ENCODE assay signal across 7 mouse cellular contexts in the genomic region with DNA sequence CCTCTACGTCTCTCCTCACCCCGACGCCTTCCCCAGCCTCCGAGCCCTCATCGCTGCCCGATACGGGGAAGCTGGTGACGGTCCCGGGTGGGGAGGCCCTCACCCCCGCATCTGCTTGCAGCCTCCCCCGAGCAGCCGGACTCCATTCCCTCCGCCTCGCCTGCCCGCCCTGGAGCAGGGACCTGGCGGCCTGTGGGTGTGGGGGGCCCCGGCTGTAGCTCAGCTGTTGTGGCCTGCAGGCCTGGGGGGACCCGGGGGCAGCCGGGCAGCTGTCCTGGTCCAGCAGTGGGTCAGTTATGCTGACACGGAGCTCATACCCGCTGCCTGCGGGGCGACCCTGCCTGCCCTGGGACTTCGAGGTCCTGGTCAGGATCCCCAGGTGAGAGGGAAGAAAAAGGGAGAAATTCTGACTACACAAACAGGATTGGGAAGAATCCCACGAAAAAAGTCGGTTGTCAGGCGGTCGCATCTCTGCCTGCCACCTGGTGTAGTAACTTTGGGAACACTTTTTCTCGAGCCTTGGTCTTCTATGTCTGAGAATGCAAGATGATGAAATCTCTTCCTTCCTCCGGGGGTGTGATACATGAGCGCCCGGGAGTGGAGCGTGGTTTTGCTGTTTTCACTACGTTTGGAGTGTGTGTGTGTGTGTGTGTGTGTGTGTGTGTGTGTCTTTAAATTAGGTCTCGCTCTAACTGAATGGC. TPM values are rescaled to one million over a fixed set of nuclear protein-coding genes. Genes with fewer than 3 reads are reported as not detected.
A peak's percentile ranks its signal among the peaks of the same experiment; 100 is the strongest.
DNase-seq lines count a peak whose midpoint lies in the region; ATAC-seq and TF ChIP-seq lines count a peak whose summit lies in the region.

No protein-coding gene starts in this region.

- H3K4me3 ChIP-seq in embryonic facial prominence, embryonic 15.5 days (replicated peaks) = peak overlapping the region; percentile 89
- H3K4me3 ChIP-seq in kidney, postnatal 0 days (replicated peaks; ENCODE audit: low read depth, low read length) = peak overlapping the region; percentile 78

- POLR2A ChIA-PET in Patski (lab: Charles Lee) = interaction anchor here (0.5 to 1.3 kb wide), 5 partner anchors 11 to 239 kb away, joined by 3 to 6 read pairs (median 3); a partner anchor contains a TSS

- H3K9ac ChIP-seq in embryonic facial prominence, embryonic 15.5 days = peak overlapping the region; percentile 93
- H3K9ac ChIP-seq in kidney, postnatal 0 days (ENCODE audit: low read depth, low read length) = peak overlapping the region; percentile 85

- peak overlapping the region; percentile 97 for H3K27ac ChIP-seq in embryonic facial prominence, embryonic 15.5 days (replicated peaks)
- H3K27ac ChIP-seq in kidney, postnatal 0 days = peak overlapping the region; percentile 98

- no peaks in the 10 kb centered on the region for H3K27me3 ChIP-seq in Patski
- no peaks in the 10 kb centered on the region for H3K27me3 ChIP-seq in embryonic facial prominence, embryonic 15.5 days
- H3K27me3 ChIP-seq in kidney, postnatal 0 days (ENCODE audit: insufficient read depth, low read length) = no peaks in the 10 kb centered on the region

- under 1% methylated on average over 35 of the region's 35 CpGs for WGBS in embryonic facial prominence, embryonic 15.5 days
- WGBS in kidney, postnatal 0 days = under 1% methylated on average over 35 of the region's 35 CpGs

- peak; percentile 23 for ATAC-seq in Patski
- no peak for ATAC-seq in embryonic facial prominence, embryonic 15.5 days (ENCODE audit: insufficient number of reproducible peaks, low FRiP score, low TSS enrichment, low read depth)
- ATAC-seq in kidney, postnatal 0 days (replicated peaks; ENCODE audit: low FRiP score, low read depth) = peak; percentile 22
- ATAC-seq in megakaryocyte-erythroid progenitor cell, adult 5-6 weeks (replicated peaks; ENCODE audit: low FRiP score, low TSS enrichment, poor library complexity, severe bottlenecking) = peak; percentile 5

- DNase-seq in layer of hippocampus, postnatal 36 days = peak; percentile 26 to 31
- DNase-seq in layer of hippocampus, adult 11-12 months (ENCODE audit: low spot score) = no peak
- no peak for DNase-seq in Patski (ENCODE audit: low read depth, low spot score)
- DNase-seq in kidney, postnatal 0 days (ENCODE audit: low spot score) = peak; percentile 49
- DNase-seq in thymus, postnatal 25 days = peak; percentile 35

- CTCF ChIA-PET in Patski (lab: Charles Lee) = no interaction called here

- H3K4me2 ChIP-seq in embryonic facial prominence, embryonic 15.5 days (replicated peaks) = peak overlapping the region; percentile 95
- H3K4me2 ChIP-seq in kidney, postnatal 0 days (ENCODE audit: low read length) = peak overlapping the region; percentile 100

- H3K9me3 ChIP-seq in embryonic facial prominence, embryonic 15.5 days (replicated peaks) = no peaks in the 10 kb centered on the region
- no peaks in the 10 kb centered on the region for H3K9me3 ChIP-seq in kidney, postnatal 0 days (replicated peaks; ENCODE audit: low read length)

- no peak for TF ChIP-seq CTCF in Patski (IDR thresholded peaks at IDR 0.05)
- no peak for TF ChIP-seq CTCF in kidney, postnatal 0 days (IDR thresholded peaks at IDR 0.05; ENCODE audit: low read depth)

- in situ Hi-C loops in Patski (cut with MboI; ENCODE audit: low pct_unique_long_range_greater_than_20kb) = no loop called here

- H3K4me1 ChIP-seq in embryonic facial prominence, embryonic 15.5 days = peaks cover 41% of the 10 kb centered on the region
- H3K4me1 ChIP-seq in kidney, postnatal 0 days (replicated peaks; ENCODE audit: insufficient read depth, low read length) = peaks cover 14% of the 10 kb centered on the region

- H3K36me3 ChIP-seq in embryonic facial prominence, embryonic 15.5 days = peaks cover 42% of the 10 kb centered on the region
- peaks cover 21% of the 10 kb centered on the region for H3K36me3 ChIP-seq in kidney, postnatal 0 days (ENCODE audit: insufficient read depth, low read length)

RNA-seq across cellular contexts. Expression of a gene that starts 0.8 kb away (rescaled TPM):
- total RNA-seq in layer of hippocampus, postnatal 36 days (2021) = 10 to 100 TPM; 45.1 to 50.1 TPM
- polyA plus RNA-seq in Patski (2021) = 123 TPM
- 108 and 114 TPM in 2 replicates for polyA plus RNA-seq in embryonic facial prominence, embryonic 15.5 days (2015; fragmentation: Nextera tagmentation; extraction: Ambion mirVana)
- polyA plus RNA-seq in kidney, postnatal 0 days (2015; fragmentation: Nextera tagmentation; extraction: Ambion mirVana) = 61.3 and 63.3 TPM in 2 replicates
- 137 and 213 TPM in 2 replicates for total RNA-seq in megakaryocyte-erythroid progenitor cell, adult 5-6 weeks (2014; fragmentation: Nextera tagmentation)
- total RNA-seq in megakaryocyte-erythroid progenitor cell, adult 5-6 weeks (2017) = 226 and 342 TPM in 2 replicates

RNA-seq across cellular contexts. Expression of a gene that starts 14.8 kb away (rescaled TPM):
- under 1 TPM; 0.22 to 0.33 TPM for total RNA-seq in layer of hippocampus, postnatal 36 days (2021)
- 1.2 TPM for polyA plus RNA-seq in Patski (2021)
- polyA plus RNA-seq in embryonic facial prominence, embryonic 15.5 days (2015; fragmentation: Nextera tagmentation; extraction: Ambion mirVana) = 0.43 and 0.58 TPM in 2 replicates
- 0.16 and 0.20 TPM in 2 replicates for polyA plus RNA-seq in kidney, postnatal 0 days (2015; fragmentation: Nextera tagmentation; extraction: Ambion mirVana)
- 0.31 and 0.54 TPM in 2 replicates for total RNA-seq in megakaryocyte-erythroid progenitor cell, adult 5-6 weeks (2014; fragmentation: Nextera tagmentation)
- total RNA-seq in megakaryocyte-erythroid progenitor cell, adult 5-6 weeks (2017) = 0.15 and 0.19 TPM in 2 replicates

RNA-seq across cellular contexts. Expression of a gene that starts 19.9 kb away (rescaled TPM):
- total RNA-seq in layer of hippocampus, postnatal 36 days (2021) = 10 to 100 TPM; 17.3 to 19.1 TPM
- 64.4 TPM for polyA plus RNA-seq in Patski (2021)
- 163 and 173 TPM in 2 replicates for polyA plus RNA-seq in embryonic facial prominence, embryonic 15.5 days (2015; fragmentation: Nextera tagmentation; extraction: Ambion mirVana)
- polyA plus RNA-seq in kidney, postnatal 0 days (2015; fragmentation: Nextera tagmentation; extraction: Ambion mirVana) = 133 and 141 TPM in 2 replicates
- total RNA-seq in megakaryocyte-erythroid progenitor cell, adult 5-6 weeks (2014; fragmentation: Nextera tagmentation) = 269 and 281 TPM in 2 replicates
- total RNA-seq in megakaryocyte-erythroid progenitor cell, adult 5-6 weeks (2017) = 34.8 and 79.7 TPM in 2 replicates

RNA-seq across cellular contexts. Expression of a gene that starts 26.2 kb away (rescaled TPM):
- under 1 TPM; 0.62 to 0.94 TPM for total RNA-seq in layer of hippocampus, postnatal 36 days (2021)
- polyA plus RNA-seq in Patski (2021) = 0.64 TPM
- 21.5 and 23.4 TPM in 2 replicates for polyA plus RNA-seq in embryonic facial prominence, embryonic 15.5 days (2015; fragmentation: Nextera tagmentation; extraction: Ambion mirVana)
- 2.3 and 3.7 TPM in 2 replicates for polyA plus RNA-seq in kidney, postnatal 0 days (2015; fragmentation: Nextera tagmentation; extraction: Ambion mirVana)
- total RNA-seq in megakaryocyte-erythroid progenitor cell, adult 5-6 weeks (2014; fragmentation: Nextera tagmentation) = 9.4 and 14.7 TPM in 2 replicates
- 4.2 TPM in 1 of 2 replicates, not detected in the other for total RNA-seq in megakaryocyte-erythroid progenitor cell, adult 5-6 weeks (2017)

RNA-seq across cellular contexts. Expression of a gene that starts 29.1 kb away (rescaled TPM):
- total RNA-seq in layer of hippocampus, postnatal 36 days (2021) = under 1 TPM; 0.42 to 0.48 TPM
- 1.9 TPM for polyA plus RNA-seq in Patski (2021)
- polyA plus RNA-seq in embryonic facial prominence, embryonic 15.5 days (2015; fragmentation: Nextera tagmentation; extraction: Ambion mirVana) = 0.71 and 0.77 TPM in 2 replicates
- 0.54 and 0.72 TPM in 2 replicates for polyA plus RNA-seq in kidney, postnatal 0 days (2015; fragmentation: Nextera tagmentation; extraction: Ambion mirVana)
- not detected in 2 replicates for total RNA-seq in megakaryocyte-erythroid progenitor cell, adult 5-6 weeks (2014; fragmentation: Nextera tagmentation)
- total RNA-seq in megakaryocyte-erythroid progenitor cell, adult 5-6 weeks (2017) = not detected in 2 replicates

Comparison
In these comparisons a context has a peak if more than half of its experiments do, and no peak if none do; other contexts are left out.
1. DNase-seq: peak in layer of hippocampus, postnatal 36 days (2 of 2), kidney, postnatal 0 days (single experiment) and thymus, postnatal 25 days (single experiment); none in layer of hippocampus, adult 11-12 months (single experiment) and Patski (single experiment).